Mouse (Mus musculus): ENCODE data around the gene Senp6.
"Not testable (repeated sequence)": the region's sequence is repeated elsewhere in the genome, so short reads cannot be mapped to it uniquely, and the experiment has no call there.

Senp6 gene

GRCm38 (mm10) chr9:80080941-80081340 lies 14.2 kb downstream of the Senp6 start:
- no peak for DNase-seq (ENCODE audit: low spot score)

- no peak for DNase-seq (ENCODE audit: low spot score)
Measured at GRCm38 (mm10) chr9:80084429-80085092, 17.9 kb downstream of the Senp6 start.

- DNase-seq (ENCODE audit: low spot score): no peak
Measured at GRCm38 (mm10) chr9:80085665-80086064, 19.0 kb downstream of the Senp6 start.

GRCm38 (mm10) chr9:80086272-80086966 lies 19.7 kb downstream of the Senp6 start:
- not testable (repeated sequence) for DNase-seq (ENCODE audit: low spot score)

GRCm38 (mm10) chr9:80089409-80089808 lies 22.7 kb downstream of the Senp6 start:
- no peak for DNase-seq (ENCODE audit: low spot score)

GRCm38 (mm10) chr9:80096325-80096724 lies 29.6 kb downstream of the Senp6 start:
- no peak for DNase-seq (ENCODE audit: low spot score)

- DNase-seq (ENCODE audit: low spot score): no peak
Measured at GRCm38 (mm10) chr9:80145992-80146587, 79.4 kb downstream of the Senp6 start.

- DNase-seq (ENCODE audit: low spot score): no peak
Measured at GRCm38 (mm10) chr9:80149594-80149993, 82.9 kb downstream of the Senp6 start.

GRCm38 (mm10) chr9:80155277-80155676 lies 88.6 kb downstream of the Senp6 start:
- no peak for DNase-seq (ENCODE audit: low spot score)

GRCm38 (mm10) chr9:80156780-80157179 lies 90.1 kb downstream of the Senp6 start:
- no peak for DNase-seq (ENCODE audit: low spot score)

- no peak for DNase-seq (ENCODE audit: low spot score)
Measured at GRCm38 (mm10) chr9:80157840-80158465, 91.2 kb downstream of the Senp6 start.

- no peak for DNase-seq (ENCODE audit: low spot score)
Measured at GRCm38 (mm10) chr9:80158937-80159336, 92.2 kb downstream of the Senp6 start.

GRCm38 (mm10) chr9:80161451-80161850 lies 94.7 kb downstream of the Senp6 start:
- no peak for DNase-seq (ENCODE audit: low spot score)

- no peak for DNase-seq (ENCODE audit: low spot score)
Measured at GRCm38 (mm10) chr9:80163126-80163723, 96.5 kb downstream of the Senp6 start.

GRCm38 (mm10) chr9:80164191-80164590 lies 97.5 kb downstream of the Senp6 start:
- DNase-seq (ENCODE audit: low spot score): peak; percentile 9

GRCm38 (mm10) chr9:80164611-80165474 lies 98.1 kb downstream of the Senp6 start, which contains the start of gene Myo6:
Myo6 (plus strand) TSS chr9:80165031.
- DNase-seq (ENCODE audit: low spot score): peak; percentile 71

GRCm38 (mm10) chr9:80165690-80166089 lies 99.0 kb downstream of the Senp6 start:
- no peak for DNase-seq (ENCODE audit: low spot score)

GRCm38 (mm10) chr9:80166425-80166824 lies 99.7 kb downstream of the Senp6 start:
- no peak for DNase-seq (ENCODE audit: low spot score)

GRCm38 (mm10) chr9:80167089-80167488 lies 100.4 kb downstream of the Senp6 start:
- no peak for DNase-seq (ENCODE audit: low spot score)

GRCm38 (mm10) chr9:80169551-80169950 lies 102.8 kb downstream of the Senp6 start:
- DNase-seq (ENCODE audit: low spot score): no peak

GRCm38 (mm10) chr9:80171241-80171640 lies 104.5 kb downstream of the Senp6 start:
- no peak for DNase-seq (ENCODE audit: low spot score)
